Comparison of ENCODE assay signal across 9 mouse cellular contexts in genomic region chr1:75361123-75361522, GRCm38 (mm10). TPM values are rescaled to one million over a fixed set of nuclear protein-coding genes. Genes with fewer than 3 reads are reported as not detected.
A peak's percentile ranks its signal among the peaks of the same experiment; 100 is the strongest.
DNase-seq lines count a peak whose midpoint lies in the region; ATAC-seq lines count a peak whose summit lies in the region.
"Had no signal": no experiment of that assay in that cellular context is flagged by ENCODE, and none has a peak within 500 bp of the region (broad histone marks: within the 10 kb centered on the region; RNA-seq: fewer than 3 reads in every experiment).

No protein-coding gene starts in this region.

- DNase-seq in heart, adult 18-20 months, result no peak
- DNase-seq in lung, postnatal 10 days, result no peak
- no peak for DNase-seq in intestine, embryonic 14.5 days (ENCODE audit: low spot score)
- no peak for DNase-seq in gastrocnemius, postnatal 14 days
- no peak for DNase-seq in left cerebral cortex, adult 9 months (ENCODE audit: low spot score in 2 of 2)

- peaks cover 15% of the 10 kb centered on the region; the same call in 1 of the 2 replicates for H3K27me3 ChIP-seq in heart, embryonic 13.5 days (replicated peaks)
- peaks cover 20% of the 10 kb centered on the region for H3K27me3 ChIP-seq in lung, embryonic 16.5 days (ENCODE audit: control insufficient read depth, insufficient read depth, low read depth, low read length)
- peaks cover 6% of the 10 kb centered on the region; the same call in 1 of the 2 replicates for H3K27me3 ChIP-seq in intestine, embryonic 14.5 days (replicated peaks; ENCODE audit: control insufficient read depth, insufficient read depth, low read length)
- no peaks in the 10 kb centered on the region; the same call in 1 of the 2 replicates for H3K27me3 ChIP-seq in stomach, embryonic 14.5 days (ENCODE audit: control insufficient read depth, insufficient read depth, low read length)

- no peak for ATAC-seq in heart, embryonic 13.5 days (ENCODE audit: extremely low read depth, insufficient number of reproducible peaks, low FRiP score, low TSS enrichment)
- no peak for ATAC-seq in lung, embryonic 16.5 days (ENCODE audit: low read depth)
- ATAC-seq in intestine, embryonic 14.5 days (replicated peaks; ENCODE audit: low FRiP score, low TSS enrichment, low read depth), result no peak
- ATAC-seq in stomach, embryonic 14.5 days (ENCODE audit: insufficient number of reproducible peaks, insufficient read depth, low FRiP score, low read depth), result no peak

- H3K36me3 ChIP-seq in heart, embryonic 13.5 days, result peaks cover 40% of the 10 kb centered on the region
- H3K36me3 ChIP-seq in lung, embryonic 16.5 days (ENCODE audit: control insufficient read depth, insufficient read depth, low read length), result no peaks in the 10 kb centered on the region
- 0 out of 2 replicates have a peak, but pooled peaks cover 7% of the 10 kb centered on the region for H3K36me3 ChIP-seq in intestine, embryonic 14.5 days (ENCODE audit: control insufficient read depth, insufficient read depth, low read length)
- no peaks in the 10 kb centered on the region for H3K36me3 ChIP-seq in stomach, embryonic 14.5 days (ENCODE audit: control insufficient read depth, insufficient read depth, low read length)

- no peaks in the 10 kb centered on the region for H3K9me3 ChIP-seq in heart, embryonic 13.5 days
- H3K9me3 ChIP-seq in lung, embryonic 16.5 days (ENCODE audit: control insufficient read depth, low read length), result no peaks in the 10 kb centered on the region
- no peaks in the 10 kb centered on the region for H3K9me3 ChIP-seq in intestine, embryonic 14.5 days (ENCODE audit: control insufficient read depth, low read length)
- no peaks in the 10 kb centered on the region for H3K9me3 ChIP-seq in stomach, embryonic 14.5 days (ENCODE audit: control insufficient read depth, low read depth, low read length)
- H3K9me3 ChIP-seq: megakaryocyte, embryonic 14.5 days had no signal

- peak overlapping the region; percentile 94 for H3K27ac ChIP-seq in heart, embryonic 13.5 days (replicated peaks)
- H3K27ac ChIP-seq in lung, embryonic 16.5 days (ENCODE audit: low read length), result no peak overlapping the region
- H3K27ac ChIP-seq in intestine, embryonic 14.5 days (ENCODE audit: low read depth), result no peak overlapping the region
- no peak overlapping the region for H3K27ac ChIP-seq in stomach, embryonic 14.5 days (ENCODE audit: low read length)

- H3K4me1 ChIP-seq in heart, embryonic 13.5 days, result peaks cover 83% of the 10 kb centered on the region
- peaks cover 7% of the 10 kb centered on the region for H3K4me1 ChIP-seq in lung, embryonic 16.5 days (replicated peaks; ENCODE audit: control insufficient read depth, insufficient read depth, low read length)
- peaks cover 3% of the 10 kb centered on the region; the same call in 1 of the 2 replicates for H3K4me1 ChIP-seq in intestine, embryonic 14.5 days (replicated peaks; ENCODE audit: control insufficient read depth, insufficient read depth, low read length)
- H3K4me1 ChIP-seq in stomach, embryonic 14.5 days (ENCODE audit: control insufficient read depth, insufficient read depth, low read length), result peaks cover 20% of the 10 kb centered on the region; the same call in 1 of the 2 replicates

- intact Hi-C loops in gastrocnemius, postnatal 14 days (cut with DNase I; ENCODE audit: low total_unique reads), result no loop called here

- peak overlapping the region; percentile 71 for H3K4me2 ChIP-seq in heart, embryonic 13.5 days
- H3K4me2 ChIP-seq in lung, embryonic 16.5 days (ENCODE audit: low read depth, low read length), result peak overlapping the region; percentile 69
- H3K4me2 ChIP-seq in intestine, embryonic 14.5 days (ENCODE audit: low read length), result peak overlapping the region; percentile 73
- H3K4me2 ChIP-seq in stomach, embryonic 14.5 days (replicated peaks; ENCODE audit: low read depth, low read length), result peak overlapping the region; percentile 56

- H3K9ac ChIP-seq in heart, embryonic 13.5 days, result peak overlapping the region; percentile 86
- H3K9ac ChIP-seq in lung, embryonic 16.5 days (ENCODE audit: low read length), result peak overlapping the region; percentile 67; the same call in 1 of the 2 replicates
- H3K9ac ChIP-seq in intestine, embryonic 14.5 days (ENCODE audit: low read length), result no peak overlapping the region
- H3K9ac ChIP-seq in stomach, embryonic 14.5 days (replicated peaks; ENCODE audit: low read depth, low read length), result no peak overlapping the region

- H3K4me3 ChIP-seq in heart, embryonic 13.5 days, result peak overlapping the region; percentile 60
- H3K4me3 ChIP-seq in lung, embryonic 16.5 days (ENCODE audit: low read length), result peak overlapping the region; percentile 52
- H3K4me3 ChIP-seq in intestine, embryonic 14.5 days (ENCODE audit: low read depth, low read length), result peak overlapping the region; percentile 48
- peak overlapping the region; percentile 36 for H3K4me3 ChIP-seq in stomach, embryonic 14.5 days (ENCODE audit: low read depth, low read length)

- 26% methylated on average over 4 of the region's 4 CpGs for WGBS in heart, embryonic 13.5 days
- 40% methylated on average over 4 of the region's 4 CpGs for WGBS in lung, embryonic 16.5 days
- WGBS in intestine, embryonic 14.5 days, result 46% methylated on average over 4 of the region's 4 CpGs
- 48% methylated on average over 4 of the region's 4 CpGs for WGBS in stomach, embryonic 14.5 days

RNA-seq across cellular contexts. Expression of gene Des, which starts 1.0 kb away (rescaled TPM):
- polyA plus RNA-seq in heart, embryonic 13.5 days (2015; fragmentation: Nextera tagmentation; extraction: Ambion mirVana), result 393 and 426 TPM in 2 replicates
- 1,000 to 10,000 TPM; 1,347 to 1,386 TPM for total RNA-seq in heart, adult 18-20 months (2021)
- polyA plus RNA-seq in lung, embryonic 16.5 days (2015; fragmentation: Nextera tagmentation; extraction: Ambion mirVana), result 57.1 and 64.0 TPM in 2 replicates
- 72.4 and 73.2 TPM in 2 replicates for polyA plus RNA-seq in intestine, embryonic 14.5 days (2014; fragmentation: Nextera tagmentation; extraction: Ambion mirVana)
- polyA plus RNA-seq in stomach, embryonic 14.5 days (2014; fragmentation: Nextera tagmentation; extraction: Ambion mirVana), result 43.7 and 51.0 TPM in 2 replicates
- total RNA-seq in gastrocnemius, postnatal 14 days (2021), result 1,000 to 10,000 TPM; 1,553 to 1,562 TPM

RNA-seq across cellular contexts. Expression of gene Speg, which starts 14.0 kb away (rescaled TPM):
- 55.1 and 58.8 TPM in 2 replicates for polyA plus RNA-seq in heart, embryonic 13.5 days (2015; fragmentation: Nextera tagmentation; extraction: Ambion mirVana)
- total RNA-seq in heart, adult 18-20 months (2021), result 100 to 1,000 TPM; 115 TPM
- polyA plus RNA-seq in lung, embryonic 16.5 days (2015; fragmentation: Nextera tagmentation; extraction: Ambion mirVana), result 38.5 and 38.9 TPM in 2 replicates
- 46.7 and 55.2 TPM in 2 replicates for polyA plus RNA-seq in intestine, embryonic 14.5 days (2014; fragmentation: Nextera tagmentation; extraction: Ambion mirVana)
- polyA plus RNA-seq in stomach, embryonic 14.5 days (2014; fragmentation: Nextera tagmentation; extraction: Ambion mirVana), result 53.8 and 54.9 TPM in 2 replicates
- 100 to 1,000 TPM; 167 to 173 TPM for total RNA-seq in gastrocnemius, postnatal 14 days (2021)

RNA-seq across cellular contexts. Expression of gene Dnpep, which starts 43.3 kb away (rescaled TPM):
- 115 and 121 TPM in 2 replicates for polyA plus RNA-seq in heart, embryonic 13.5 days (2015; fragmentation: Nextera tagmentation; extraction: Ambion mirVana)
- total RNA-seq in heart, adult 18-20 months (2021), result 10 to 100 TPM; 80.9 to 88.3 TPM
- 118 and 122 TPM in 2 replicates for polyA plus RNA-seq in lung, embryonic 16.5 days (2015; fragmentation: Nextera tagmentation; extraction: Ambion mirVana)
- polyA plus RNA-seq in intestine, embryonic 14.5 days (2014; fragmentation: Nextera tagmentation; extraction: Ambion mirVana), result 133 and 137 TPM in 2 replicates
- polyA plus RNA-seq in stomach, embryonic 14.5 days (2014; fragmentation: Nextera tagmentation; extraction: Ambion mirVana), result 126 and 127 TPM in 2 replicates
- 10 to 100 TPM; 52.7 to 54.6 TPM for total RNA-seq in gastrocnemius, postnatal 14 days (2021)

Comparison
In these comparisons a context has a peak if more than half of its experiments do, and no peak if none do; other contexts are left out.
1. H3K9ac ChIP-seq: peak in heart, embryonic 13.5 days (single experiment) and lung, embryonic 16.5 days (single experiment); none in intestine, embryonic 14.5 days (single experiment) and stomach, embryonic 14.5 days (single experiment).
2. Peak in every context shown above with its lines, with median percentiles within 50 percentile points of each other: H3K4me2 ChIP-seq and H3K4me3 ChIP-seq.